Mouse (Mus musculus): ENCODE data around the gene A530084C06Rik. TPM values are rescaled to one million over a fixed set of nuclear protein-coding genes. Genes with fewer than 3 reads are reported as not detected.

A530084C06Rik gene
- total RNA-seq, 2 experiments from 2014 or later, result 1.6 to 2.4 TPM

- no peak for DNase-seq
- intact Hi-C loops (cut with DNase I), result no loop called here
Measured at GRCm38 (mm10) chr13:31546784-31547183, 12.3 kb downstream of the A530084C06Rik start.

GRCm38 (mm10) chr13:31543021-31543420, 16.1 kb downstream of the A530084C06Rik start:
- no peak for DNase-seq
- intact Hi-C loops (cut with DNase I), result no loop called here

DNA sequence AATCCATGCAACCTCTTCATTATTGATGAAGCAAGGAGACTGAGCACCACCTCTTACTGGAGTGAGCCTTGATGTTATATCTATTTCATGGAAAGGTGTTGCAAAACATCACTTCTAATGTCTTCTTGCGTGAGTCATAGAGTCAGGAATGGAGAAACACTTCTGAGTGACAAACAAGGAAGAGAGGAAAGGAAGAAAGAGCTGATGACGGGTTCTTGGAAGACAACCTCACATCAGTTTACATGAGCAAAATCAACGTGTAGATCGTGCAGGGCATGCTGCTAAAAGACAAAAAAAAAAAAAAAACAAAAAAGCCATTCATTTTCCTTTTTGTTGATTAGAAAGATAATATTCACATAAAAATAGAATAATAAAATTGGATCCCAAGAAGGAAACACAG, 24.4 kb downstream of the A530084C06Rik start:
- no peak for DNase-seq
- intact Hi-C loops (cut with DNase I), result no loop called here

GRCm38 (mm10) chr13:31531651-31532061, 27.5 kb downstream of the A530084C06Rik start:
- intact Hi-C loops (cut with DNase I), result no loop called here
- DNase-seq, result no peak

- DNase-seq, result no peak
- intact Hi-C loops (cut with DNase I), result no loop called here
Measured at GRCm38 (mm10) chr13:31531186-31531585, 27.9 kb downstream of the A530084C06Rik start.

DNA sequence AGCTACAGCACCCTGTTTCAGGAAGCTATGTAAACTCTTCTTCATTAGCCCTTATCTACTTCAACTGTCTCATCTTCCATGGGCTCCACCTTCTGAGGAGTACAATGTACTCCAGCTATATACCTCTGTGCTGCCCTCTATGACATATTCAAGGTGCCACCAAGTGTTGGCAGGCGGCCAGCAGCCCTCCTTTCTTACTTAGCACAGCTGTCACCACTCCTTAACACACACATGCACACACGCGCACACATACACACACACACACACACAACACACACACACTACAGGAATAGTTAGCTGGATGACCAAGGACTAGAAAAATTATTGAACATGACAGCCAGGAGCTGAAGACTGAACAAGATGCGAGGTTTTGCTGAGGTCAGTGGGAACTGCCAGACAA, 34.2 kb downstream of the A530084C06Rik start:
- intact Hi-C loops (cut with DNase I), result no loop called here
- DNase-seq, result peak; percentile 9

GRCm38 (mm10) chr13:31518971-31519370, 40.2 kb downstream of the A530084C06Rik start:
- intact Hi-C loops (cut with DNase I), result no loop called here
- DNase-seq, result no peak

DNA sequence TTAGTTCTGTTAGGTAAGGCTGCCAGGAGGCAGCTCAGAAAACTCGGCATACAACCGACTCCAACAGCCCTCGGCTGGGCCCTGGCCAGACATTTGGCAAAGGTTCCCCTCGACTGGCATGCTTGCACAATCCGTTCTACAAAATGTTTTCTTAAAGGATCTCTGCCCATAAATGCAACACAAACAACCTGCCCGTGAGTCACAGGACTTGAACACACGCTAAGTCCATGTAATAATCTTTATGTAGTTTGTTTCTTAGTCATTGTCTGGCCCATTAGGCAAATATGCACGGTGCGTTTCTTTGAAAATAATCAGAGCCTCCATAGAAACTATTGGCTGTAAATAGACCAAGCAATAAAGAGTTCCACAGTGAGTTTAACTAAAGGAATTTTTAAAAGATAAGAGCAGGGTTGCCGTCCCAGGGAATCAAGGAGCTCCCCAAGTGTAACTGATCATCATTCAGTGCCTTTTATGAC, 40.7 kb downstream of the A530084C06Rik start:
- peak; percentile 66 for DNase-seq
- intact Hi-C loops (cut with DNase I), result no loop called here

GRCm38 (mm10) chr13:31515261-31515660, 43.9 kb downstream of the A530084C06Rik start:
- intact Hi-C loops (cut with DNase I), result no loop called here
- DNase-seq, result no peak

GRCm38 (mm10) chr13:31506494-31507167, 52.5 kb downstream of the A530084C06Rik start:
- intact Hi-C loops (cut with DNase I), result no loop called here
- no peak for DNase-seq

Other genes with a start within 250 kb of the A530084C06Rik start
- 1 to 10 TPM; 3.8 to 4.6 TPM for gene Foxq1, start 3.2 kb downstream of the A530084C06Rik start, total RNA-seq (2021)
- gene Foxf2, start 66.5 kb upstream of the A530084C06Rik start, total RNA-seq (2021), result 10 to 100 TPM; 10.2 to 10.7 TPM
- gene Foxc1, start 247.3 kb upstream of the A530084C06Rik start, total RNA-seq (2021), result 1 to 10 TPM; 8.5 TPM

Measured in left cerebral cortex, postnatal 4 days (tissue).